Mouse (Mus musculus): ENCODE results near the gene Gper1. TPM values are rescaled to one million over a fixed set of nuclear protein-coding genes. Genes with fewer than 3 reads are reported as not detected.

Gene Gper1
- 5.3 and 5.9 TPM in 2 replicates for polyA plus RNA-seq (2015; fragmentation: Nextera tagmentation; extraction: Ambion mirVana)

GRCm38 (mm10) chr5:139423026-139423865, at the start of gene Gper1:
TSS of gene Gper1 (plus strand) at chr5:139423151.
- H3K9me3 ChIP-seq (replicated peaks), result no peaks in the 10 kb centered on the region
- peak within 1 kb of the TSS; percentile 59 for H3K27ac ChIP-seq
- H3K36me3 ChIP-seq (ENCODE audit: poor library complexity, severe bottlenecking), result peaks cover 14% of the 10 kb centered on the region; the same call in 1 of the 2 replicates
- 37% methylated on average over 21 of the region's 21 CpGs for whole genome bisulfite sequencing
- peak; percentile 63; the same call in 1 of the 2 replicates for ATAC-seq
- H3K27me3 ChIP-seq, result no peaks in the 10 kb centered on the region
- peaks cover 58% of the 10 kb centered on the region for H3K4me1 ChIP-seq
- H3K4me2 ChIP-seq, result peak within 1 kb of the TSS; percentile 54
- peak within 1 kb of the TSS; percentile 33 for H3K4me3 ChIP-seq
- H3K9ac ChIP-seq, result peak within 1 kb of the TSS; percentile 63

- no peaks in the 10 kb centered on the region for H3K36me3 ChIP-seq (ENCODE audit: poor library complexity, severe bottlenecking)
- H3K27ac ChIP-seq, result no peak overlapping the region
- ATAC-seq, result no peak
- no peak overlapping the region for H3K4me2 ChIP-seq
- H3K27me3 ChIP-seq, result peaks cover 5% of the 10 kb centered on the region; the same call in 1 of the 2 replicates
- no peak overlapping the region for H3K9ac ChIP-seq
- 75% methylated on average over 6 of the region's 6 CpGs for WGBS
- H3K4me3 ChIP-seq, result no peak overlapping the region
- peaks cover 22% of the 10 kb centered on the region for H3K4me1 ChIP-seq
- no peaks in the 10 kb centered on the region for H3K9me3 ChIP-seq (replicated peaks)
Observed at GRCm38 (mm10) chr5:139373889-139374444, 49.0 kb upstream of the Gper1 start.

- no peak overlapping the region for H3K27ac ChIP-seq
- no peaks in the 10 kb centered on the region for H3K36me3 ChIP-seq (ENCODE audit: poor library complexity, severe bottlenecking)
- peaks cover 5% of the 10 kb centered on the region; the same call in 1 of the 2 replicates for H3K27me3 ChIP-seq
- no peak overlapping the region for H3K4me2 ChIP-seq
- H3K4me3 ChIP-seq, result no peak overlapping the region
- ATAC-seq, result no peak
- H3K4me1 ChIP-seq, result peaks cover 28% of the 10 kb centered on the region
- 83% methylated on average over 2 of the region's 2 CpGs for WGBS
- H3K9me3 ChIP-seq (replicated peaks), result no peaks in the 10 kb centered on the region
- no peak overlapping the region for H3K9ac ChIP-seq
Observed at GRCm38 (mm10) chr5:139374841-139375240, 48.1 kb upstream of the Gper1 start.

GRCm38 (mm10) chr5:139377468-139378270, 45.3 kb upstream of the Gper1 start, which contains the start of gene Gpr146:
TSS of gene Gpr146 (plus strand) at chr5:139377697.
- Histone ChIP-seq H3K27me3 (peaks cover 8% of the 10 kb centered on the region; the same call in 1 of the 2 replicates), H3K27ac (no peak within 1 kb of the TSS), H3K9me3 (replicated peaks) (no peaks in the 10 kb centered on the region), H3K4me2 (no peak within 1 kb of the TSS), H3K9ac (no peak within 1 kb of the TSS), H3K4me3 (no peak within 1 kb of the TSS), H3K4me1 (peaks cover 30% of the 10 kb centered on the region), H3K36me3 (ENCODE audit: poor library complexity, severe bottlenecking) (no peaks in the 10 kb centered on the region)
- ATAC-seq, result no peak
- WGBS, result 82% methylated on average over 18 of the region's 18 CpGs

- Histone ChIP-seq H3K27ac (no peak overlapping the region), H3K36me3 (ENCODE audit: poor library complexity, severe bottlenecking) (no peaks in the 10 kb centered on the region), H3K4me1 (peaks cover 29% of the 10 kb centered on the region), H3K4me2 (no peak overlapping the region), H3K9me3 (replicated peaks) (no peaks in the 10 kb centered on the region), H3K4me3 (no peak overlapping the region), H3K27me3 (peaks cover 8% of the 10 kb centered on the region; the same call in 1 of the 2 replicates), H3K9ac (no peak overlapping the region)
- ATAC-seq, result no peak
- 92% methylated on average over 7 of the region's 7 CpGs for WGBS
Observed at GRCm38 (mm10) chr5:139378271-139378556, 44.7 kb upstream of the Gper1 start.

GRCm38 (mm10) chr5:139378986-139379629, 43.8 kb upstream of the Gper1 start:
- peak overlapping the region; percentile 35 for H3K27ac ChIP-seq
- 67% methylated on average over 21 of the region's 21 CpGs for WGBS
- H3K4me1 ChIP-seq, result peaks cover 29% of the 10 kb centered on the region

GRCm38 (mm10) chr5:139379771-139380384, 43.1 kb upstream of the Gper1 start:
- Histone ChIP-seq H3K9ac (peak overlapping the region; percentile 73), H3K4me3 (peak overlapping the region; percentile 61), H3K36me3 (ENCODE audit: poor library complexity, severe bottlenecking) (no peaks in the 10 kb centered on the region), H3K27ac (no peak overlapping the region), H3K4me1 (peaks cover 29% of the 10 kb centered on the region), H3K9me3 (replicated peaks) (no peaks in the 10 kb centered on the region), H3K27me3 (peaks cover 8% of the 10 kb centered on the region; the same call in 1 of the 2 replicates), H3K4me2 (peak overlapping the region; percentile 95)
- 23% methylated on average over 8 of the region's 8 CpGs for WGBS
- ATAC-seq, result no peak; the same call in 1 of the 2 replicates

More at GRCm38 (mm10) chr5:139378986-139379629, 43.8 kb upstream of the Gper1 start:
- Histone ChIP-seq H3K27me3 (peaks cover 8% of the 10 kb centered on the region; the same call in 1 of the 2 replicates), H3K4me3 (no peak overlapping the region), H3K4me2 (no peak overlapping the region), H3K9ac (no peak overlapping the region), H3K36me3 (ENCODE audit: poor library complexity, severe bottlenecking) (no peaks in the 10 kb centered on the region), H3K9me3 (replicated peaks) (no peaks in the 10 kb centered on the region)
- no peak for ATAC-seq

- H3K4me1 ChIP-seq, result peaks cover 29% of the 10 kb centered on the region
- peak overlapping the region; percentile 95 for H3K4me2 ChIP-seq
- no peaks in the 10 kb centered on the region for H3K36me3 ChIP-seq (ENCODE audit: poor library complexity, severe bottlenecking)
- peaks cover 8% of the 10 kb centered on the region; the same call in 1 of the 2 replicates for H3K27me3 ChIP-seq
- no peaks in the 10 kb centered on the region for H3K9me3 ChIP-seq (replicated peaks)
- WGBS, result 2% methylated on average over 73 of the region's 73 CpGs
- peak overlapping the region; percentile 61 for H3K4me3 ChIP-seq
- H3K27ac ChIP-seq, result no peak overlapping the region
- peak; percentile 84 for ATAC-seq
- H3K9ac ChIP-seq, result peak overlapping the region; percentile 73
Observed at GRCm38 (mm10) chr5:139380385-139381248, 42.3 kb upstream of the Gper1 start.

GRCm38 (mm10) chr5:139381586-139382513, 41.1 kb upstream of the Gper1 start:
- no peaks in the 10 kb centered on the region for H3K9me3 ChIP-seq (replicated peaks)
- no peak overlapping the region for H3K9ac ChIP-seq
- ATAC-seq, result no peak
- peaks cover 8% of the 10 kb centered on the region; the same call in 1 of the 2 replicates for H3K27me3 ChIP-seq
- no peak overlapping the region for H3K4me3 ChIP-seq
- 81% methylated on average over 18 of the region's 18 CpGs for WGBS
- peaks cover 29% of the 10 kb centered on the region for H3K4me1 ChIP-seq
- H3K36me3 ChIP-seq (ENCODE audit: poor library complexity, severe bottlenecking), result no peaks in the 10 kb centered on the region
- no peak overlapping the region for H3K27ac ChIP-seq
- no peak overlapping the region for H3K4me2 ChIP-seq

GRCm38 (mm10) chr5:139382760-139383159, 40.2 kb upstream of the Gper1 start:
- H3K36me3 ChIP-seq (ENCODE audit: poor library complexity, severe bottlenecking), result no peaks in the 10 kb centered on the region
- H3K27ac ChIP-seq, result 0 out of 2 replicates have a peak overlapping the region, but pooled peaks have one; percentile 19
- H3K4me2 ChIP-seq, result no peak overlapping the region
- 78% methylated on average over 8 of the region's 8 CpGs for WGBS
- H3K9ac ChIP-seq, result no peak overlapping the region
- H3K4me1 ChIP-seq, result peaks cover 33% of the 10 kb centered on the region
- peaks cover 8% of the 10 kb centered on the region; the same call in 1 of the 2 replicates for H3K27me3 ChIP-seq
- H3K4me3 ChIP-seq, result no peak overlapping the region
- no peak for ATAC-seq
- no peaks in the 10 kb centered on the region for H3K9me3 ChIP-seq (replicated peaks)

All from forebrain, embryonic 13.5 days (tissue).